Mouse (Mus musculus): Measurements from ENCODE around the gene Gm21970.

GRCm38 (mm10) chr16:91355160-91355559, 36.4 kb upstream of the Gm21970 start:
- TF ChIP-seq POLR2A (IDR thresholded peaks at IDR 0.05; ENCODE audit: low read depth, low read length) (no peak), CTCF (IDR thresholded peaks at IDR 0.05; ENCODE audit: borderline replicate concordance, insufficient read depth, low read length) (no peak)
